Mouse (Mus musculus) c-Kit-positive CD71-positive TER-119-positive erythroid progenitor cells, embryonic 14.5 days (primary cell): Measurements from ENCODE around the gene Aars2.

ENCODE experiments used
- DNase-seq: peaks from one replicate; pipeline ENCODE4 v3.0.0-alpha.2; 2013; ENCODE audit warnings: low spot score

The Aars2 gene

DNA sequence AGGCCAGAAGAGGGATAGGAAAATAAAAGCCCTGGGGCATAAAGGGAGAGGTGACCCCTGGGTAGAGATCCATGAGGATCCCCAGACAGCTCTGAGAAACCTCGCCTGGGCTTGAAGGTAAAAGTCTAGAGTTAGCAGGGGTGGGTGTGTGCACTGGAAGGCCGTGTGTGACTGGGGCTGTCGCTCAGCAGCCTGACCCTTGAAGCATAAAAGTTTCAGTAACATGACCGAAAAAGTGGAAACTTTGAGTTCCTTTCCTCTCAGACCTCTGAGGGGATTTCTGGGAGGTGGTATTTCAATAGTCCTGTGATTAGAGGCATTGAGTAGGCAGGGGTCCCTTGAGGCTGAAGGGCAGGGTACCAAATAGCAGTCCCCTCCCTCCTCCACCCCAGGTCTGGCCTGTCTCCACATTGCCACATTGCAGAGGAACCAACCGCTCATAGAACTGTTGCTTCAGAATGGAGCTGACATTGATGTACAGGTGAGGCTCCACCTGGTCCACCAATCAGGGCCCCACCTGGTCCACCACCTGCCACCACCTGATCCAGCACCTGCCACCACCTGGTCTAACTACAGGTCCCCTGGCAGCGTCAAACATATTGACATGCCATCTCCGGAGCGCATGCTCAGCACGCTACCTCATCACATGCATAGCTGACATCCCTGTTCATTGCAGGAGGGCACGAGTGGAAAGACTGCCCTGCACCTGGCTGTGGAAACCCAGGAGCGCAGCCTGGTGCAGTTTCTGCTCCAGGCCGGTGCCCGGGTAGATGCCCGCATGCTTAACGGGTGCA is 53.3 kb downstream of the Aars2 start:
- no peak for DNase-seq

DNA sequence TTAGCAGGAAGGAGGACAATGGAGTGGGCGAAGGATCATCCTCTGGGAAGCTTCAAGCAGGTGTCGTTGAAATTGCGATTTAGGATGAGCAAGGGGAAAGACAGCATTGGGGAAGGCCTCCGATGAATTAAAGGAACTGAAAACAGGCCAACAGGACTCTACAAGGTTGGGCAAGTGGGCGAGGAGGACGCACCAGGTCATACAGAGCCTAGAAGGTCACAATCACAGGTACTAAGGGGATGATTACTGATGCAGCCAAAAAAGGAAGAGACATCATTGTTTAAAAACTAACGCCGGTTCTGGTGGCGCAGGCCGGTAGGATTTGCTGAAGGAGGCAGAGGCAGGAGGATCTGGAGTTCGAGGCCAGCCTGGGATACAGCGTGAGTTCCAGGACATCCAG is 56.6 kb downstream of the Aars2 start:
- no peak for DNase-seq

DNA sequence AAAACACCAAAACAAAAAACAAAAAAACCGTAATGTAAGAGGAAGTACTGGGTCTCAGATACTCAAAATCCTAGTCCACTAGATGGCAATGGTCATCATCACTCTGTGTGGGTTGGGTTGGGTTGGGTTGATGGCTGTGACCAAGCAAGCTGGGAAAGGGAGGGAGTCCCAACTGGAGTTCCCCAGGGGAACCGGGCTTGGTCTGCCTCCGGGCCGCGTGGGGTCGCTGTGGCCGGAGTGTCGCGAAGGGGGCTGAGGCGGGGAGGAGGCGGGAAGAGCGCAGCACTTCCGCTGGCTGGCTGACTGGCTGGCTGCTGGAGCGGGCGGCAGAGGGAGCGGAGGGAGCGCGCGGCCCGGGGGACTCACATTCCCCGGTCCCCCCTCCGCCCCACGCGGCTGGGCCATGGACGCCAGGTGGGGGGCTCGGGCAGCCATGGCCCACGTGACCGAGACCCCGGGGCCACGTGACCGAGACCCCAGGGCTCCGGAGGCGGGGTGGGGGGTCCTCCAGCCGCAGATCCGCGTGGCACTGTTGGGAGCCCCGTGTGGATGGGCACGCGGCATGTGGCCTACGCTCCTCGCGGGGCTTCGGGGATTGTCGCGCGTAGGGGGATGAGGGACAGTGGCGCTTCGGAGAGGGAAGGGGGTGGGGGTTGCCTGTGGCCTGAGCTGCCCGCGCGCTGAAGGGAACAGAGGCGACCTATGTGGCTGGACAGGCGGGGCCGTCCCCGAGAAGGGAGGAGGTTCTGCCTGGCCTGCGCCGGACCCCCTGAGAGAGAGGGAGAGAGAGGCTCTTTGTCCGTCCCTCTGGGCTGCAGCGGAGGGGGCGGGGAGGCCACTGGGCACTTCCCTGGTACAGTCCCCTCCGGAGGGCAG is 57.3 kb downstream of the Aars2 start, which contains the start of gene Slc35b2:
Slc35b2 (plus strand) TSS at position 220 of the 876 bp plus-strand sequence.
- DNase-seq: no peak

DNA sequence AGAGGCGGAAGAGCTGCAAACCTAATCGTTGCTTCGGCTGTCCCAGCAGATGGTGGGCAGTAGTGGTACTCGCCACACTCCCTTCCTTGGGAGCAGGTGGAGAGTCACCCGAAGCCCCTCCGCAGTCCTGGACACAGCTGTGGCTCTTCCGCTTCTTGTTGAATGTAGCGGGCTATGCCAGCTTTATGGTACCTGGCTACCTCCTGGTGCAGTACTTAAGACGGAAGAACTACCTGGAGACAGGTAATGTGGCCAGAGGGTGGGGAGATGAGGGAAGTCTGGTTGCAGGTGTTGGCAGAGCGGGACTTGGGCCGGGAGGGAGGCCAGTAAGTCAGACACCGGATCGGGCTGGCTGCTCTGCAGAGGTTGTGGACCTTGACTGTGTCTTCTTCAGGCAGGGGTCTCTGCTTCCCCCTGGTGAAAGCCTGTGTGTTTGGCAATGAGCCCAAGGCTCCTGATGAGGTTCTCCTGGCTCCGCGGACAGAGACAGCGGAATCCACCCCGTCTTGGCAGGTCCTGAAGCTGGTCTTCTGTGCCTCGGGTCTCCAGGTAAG is 58.0 kb downstream of the Aars2 start:
- no peak for DNase-seq

DNA sequence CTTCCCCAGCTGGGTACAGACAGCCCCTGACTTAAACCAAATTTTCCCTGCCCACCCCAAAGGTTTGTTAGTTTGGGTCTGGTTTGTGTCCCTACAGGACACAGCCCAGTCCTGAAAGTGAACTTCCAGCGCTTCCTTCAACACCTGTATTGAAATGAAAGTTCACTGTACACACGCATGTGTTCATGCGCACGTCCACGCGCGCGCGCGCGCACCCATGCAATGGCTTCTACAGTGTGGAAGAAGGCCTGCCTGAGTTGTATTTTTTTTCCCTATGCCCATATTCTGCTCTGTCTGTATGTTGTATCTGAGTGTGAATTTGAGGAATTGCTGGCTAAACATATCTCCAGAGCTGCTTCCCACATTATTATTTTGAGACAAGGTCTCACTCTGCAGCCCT is 58.5 kb downstream of the Aars2 start:
- DNase-seq: no peak

DNA sequence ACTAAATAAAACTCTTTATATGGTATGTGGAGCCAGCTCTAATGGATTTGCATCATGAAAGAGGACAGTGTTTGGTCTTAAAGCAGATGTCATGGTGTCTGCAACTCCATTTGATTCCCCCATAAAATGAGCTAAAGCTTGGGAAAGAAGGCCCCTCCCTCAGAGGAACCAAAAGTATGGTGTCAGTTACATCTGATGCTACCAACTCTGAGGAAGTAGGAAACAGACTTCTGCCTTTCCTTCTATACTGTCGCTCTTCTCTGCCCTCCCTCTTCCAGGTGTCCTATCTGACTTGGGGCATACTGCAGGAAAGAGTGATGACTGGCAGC is 59.4 kb downstream of the Aars2 start:
- DNase-seq: no peak

DNA sequence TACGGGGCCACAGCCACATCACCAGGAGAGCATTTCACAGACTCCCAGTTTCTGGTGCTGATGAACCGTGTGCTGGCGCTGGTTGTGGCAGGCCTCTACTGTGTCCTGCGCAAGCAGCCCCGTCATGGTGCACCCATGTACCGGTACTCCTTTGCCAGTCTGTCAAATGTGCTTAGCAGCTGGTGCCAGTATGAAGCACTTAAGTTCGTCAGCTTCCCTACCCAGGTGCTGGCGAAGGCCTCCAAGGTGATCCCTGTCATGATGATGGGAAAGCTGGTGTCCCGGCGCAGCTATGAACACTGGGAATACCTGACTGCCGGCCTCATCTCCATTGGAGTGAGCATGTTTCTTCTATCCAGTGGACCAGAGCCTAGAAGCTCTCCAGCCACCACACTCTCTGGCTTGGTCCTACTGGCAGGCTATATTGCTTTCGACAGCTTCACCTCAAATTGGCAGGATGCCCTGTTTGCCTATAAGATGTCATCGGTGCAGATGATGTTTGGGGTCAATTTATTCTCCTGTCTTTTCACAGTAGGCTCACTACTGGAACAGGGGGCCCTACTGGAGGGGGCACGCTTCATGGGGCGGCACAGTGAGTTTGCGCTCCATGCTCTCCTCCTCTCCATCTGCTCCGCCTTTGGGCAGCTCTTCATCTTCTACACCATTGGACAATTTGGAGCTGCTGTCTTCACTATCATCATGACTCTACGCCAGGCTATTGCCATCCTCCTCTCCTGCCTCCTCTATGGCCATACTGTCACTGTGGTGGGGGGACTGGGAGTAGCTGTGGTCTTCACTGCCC is 59.9 kb downstream of the Aars2 start:
- DNase-seq: no peak

DNA sequence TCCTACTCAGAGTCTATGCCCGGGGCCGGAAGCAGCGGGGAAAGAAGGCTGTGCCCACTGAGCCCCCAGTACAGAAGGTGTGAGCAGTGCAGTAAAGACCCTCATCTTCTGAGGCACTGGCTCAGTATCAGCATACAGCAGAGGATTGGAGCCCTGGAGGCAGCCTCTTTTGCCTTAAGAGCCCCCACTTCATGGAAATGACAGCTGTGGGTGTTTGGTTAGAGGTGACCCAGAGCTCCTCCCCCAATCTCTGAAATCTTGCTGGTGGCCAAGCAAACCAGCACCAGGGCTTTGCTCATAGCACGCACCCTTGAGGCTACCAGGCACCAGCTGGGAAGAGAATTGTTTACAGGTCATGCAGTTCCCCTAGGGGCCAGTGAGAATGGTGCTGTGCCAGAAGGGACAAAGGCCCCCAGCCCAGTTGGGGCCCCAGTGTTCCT is 60.5 kb downstream of the Aars2 start:
- DNase-seq: no peak

DNA sequence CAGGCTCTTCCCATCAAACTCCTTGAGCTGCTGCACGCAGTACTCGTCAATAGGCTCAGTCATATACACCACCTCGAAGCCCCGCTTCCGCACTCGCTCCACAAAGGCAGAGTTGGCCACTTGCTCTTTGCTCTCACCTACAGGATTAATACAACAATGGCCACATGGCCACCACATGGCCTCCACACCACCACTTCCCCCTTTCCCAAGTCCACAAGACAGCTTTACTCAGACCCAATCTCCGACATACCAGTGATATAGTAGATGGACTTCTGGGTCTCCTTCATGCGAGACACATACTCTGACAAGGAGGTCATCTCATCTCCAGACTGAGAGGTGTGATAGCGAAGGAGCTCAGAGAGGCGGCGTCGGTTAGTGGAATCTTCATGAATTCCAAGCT is 62.3 kb downstream of the Aars2 start:
- no peak for DNase-seq

DNA sequence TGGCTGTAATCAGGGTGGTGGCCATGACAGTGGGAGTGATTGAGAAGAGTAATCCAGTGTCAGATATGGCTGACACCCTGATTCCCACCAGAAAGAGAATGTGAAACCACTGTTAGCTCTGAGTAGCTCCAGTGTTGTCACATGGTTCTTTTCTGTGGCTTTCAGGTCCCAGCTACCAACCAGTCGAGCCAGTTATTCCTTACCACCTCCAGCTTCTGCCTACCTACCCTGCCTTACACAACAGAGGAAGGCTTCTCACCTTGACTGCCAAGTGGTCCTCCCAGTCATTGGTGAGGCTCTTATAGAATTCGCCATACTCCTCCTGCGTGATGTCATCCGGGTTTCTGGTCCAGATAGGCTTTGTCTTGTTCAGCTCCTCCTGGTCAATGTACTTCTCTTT is 63.4 kb downstream of the Aars2 start:
- DNase-seq: no peak
